Mouse (Mus musculus) left cerebral cortex, adult 2 months (tissue): ENCODE results near the gene Gsdma2. TPM values are rescaled to one million over a fixed set of nuclear protein-coding genes. Genes with fewer than 3 reads are reported as not detected.

Source experiments
- DNase-seq, 2 experiments: peaks; one replicate each; pipeline ENCODE4 v3.0.0; 2021 to 2022; ENCODE audit warnings: low spot score in 2 of 2, mixed read lengths in 1 of 2; ENCODE audit errors: extremely low spot score in 1 of 2
- H3K27ac ChIP-seq: fragments of 200-600 bp; 2 replicates; pipeline ENCODE4 v1.8.1; 2022
- H3K4me3 ChIP-seq: fragments of 200-600 bp; 2 replicates; pipeline ENCODE4 v1.8.1; 2022
- CTCF ChIP-seq: fragments of 200-600 bp; IDR thresholded peaks from 2 replicates; pipeline ENCODE4 v1.8.1; 2022; ENCODE audit warnings: antibody characterized with exemption, mild to moderate bottlenecking, moderate library complexity
- intact Hi-C: fragments of 180-260 bp; cut with DNase I; formaldehyde crosslinking; loops from one replicate; pipeline ENCODE4 v1.15.1; 2025
- total RNA-seq, 2 experiments: library from RNA; stranded (reverse); gene quantifications; 2 replicates each; pipeline ENCODE4 v1.2.3; 2021

Gene Gsdma2
- total RNA-seq, 2 experiments from 2014 or later = not detected

GRCm38 (mm10) chr11:98688009-98688408 is 41.5 kb downstream of the Gsdma2 start:
- TF ChIP-seq CTCF = no peak
- intact Hi-C loops = no loop called here
- no peak overlapping the region for H3K4me3 ChIP-seq
- no peak overlapping the region for H3K27ac ChIP-seq
- DNase-seq = no peak

- TF ChIP-seq CTCF = no peak
- Histone ChIP-seq H3K4me3 (no peak overlapping the region), H3K27ac (no peak overlapping the region)
- DNase-seq = no peak
- intact Hi-C loops = no loop called here
Measured at GRCm38 (mm10) chr11:98693201-98693600, 46.6 kb downstream of the Gsdma2 start.

GRCm38 (mm10) chr11:98693746-98694145 is 47.2 kb downstream of the Gsdma2 start:
- H3K27ac ChIP-seq = no peak overlapping the region
- no peak for TF ChIP-seq CTCF
- no peak for DNase-seq
- intact Hi-C loops = no loop called here
- H3K4me3 ChIP-seq = no peak overlapping the region

GRCm38 (mm10) chr11:98694301-98694700 is 47.7 kb downstream of the Gsdma2 start:
- no peak for TF ChIP-seq CTCF
- no peak for DNase-seq
- Histone ChIP-seq H3K4me3 (no peak overlapping the region), H3K27ac (no peak overlapping the region)
- intact Hi-C loops = no loop called here

GRCm38 (mm10) chr11:98695408-98695807 is 48.8 kb downstream of the Gsdma2 start:
- no peak for TF ChIP-seq CTCF
- DNase-seq = no peak
- no peak overlapping the region for H3K4me3 ChIP-seq
- no peak overlapping the region for H3K27ac ChIP-seq
- intact Hi-C loops = no loop called here

GRCm38 (mm10) chr11:98696454-98697216 is 50.1 kb downstream of the Gsdma2 start:
- Histone ChIP-seq H3K4me3 (no peak overlapping the region), H3K27ac (no peak overlapping the region)
- no peak for DNase-seq
- intact Hi-C loops = no loop called here
- no peak for TF ChIP-seq CTCF

- no peak for TF ChIP-seq CTCF
- intact Hi-C loops = no loop called here
- Histone ChIP-seq H3K4me3 (no peak overlapping the region), H3K27ac (no peak overlapping the region)
- no peak for DNase-seq
Measured at GRCm38 (mm10) chr11:98697225-98697624, 50.7 kb downstream of the Gsdma2 start.

GRCm38 (mm10) chr11:98698849-98699640 is 52.5 kb downstream of the Gsdma2 start:
- Histone ChIP-seq H3K4me3 (no peak overlapping the region), H3K27ac (no peak overlapping the region)
- TF ChIP-seq CTCF = no peak
- no peak for DNase-seq
- intact Hi-C loops = loop anchor here (2.0 kb wide), 1 partner anchor 210 kb away; no protein-coding TSS in a partner anchor

GRCm38 (mm10) chr11:98699911-98700310 is 53.4 kb downstream of the Gsdma2 start:
- peak; percentile 92 for TF ChIP-seq CTCF
- intact Hi-C loops = loop anchor here (1.0 to 2.0 kb wide), 3 partner anchors 87 to 209 kb away; no protein-coding TSS in a partner anchor
- H3K27ac ChIP-seq = no peak overlapping the region
- DNase-seq = peak; percentile 71 to 80
- no peak overlapping the region for H3K4me3 ChIP-seq

- no peak for DNase-seq
- intact Hi-C loops = loop anchor here (2.0 kb wide), 1 partner anchor 128 kb away; no protein-coding TSS in a partner anchor
- H3K4me3 ChIP-seq = no peak within 1 kb of the TSS
- no peak within 1 kb of the TSS for H3K27ac ChIP-seq
- no peak for TF ChIP-seq CTCF
Measured at GRCm38 (mm10) chr11:98701213-98701670, 54.7 kb downstream of the Gsdma2 start, which contains the start of gene Csf3. Gene Csf3 (plus strand): TSS chr11:98701263.

GRCm38 (mm10) chr11:98702323-98702722 is 55.8 kb downstream of the Gsdma2 start:
- intact Hi-C loops = no loop called here
- no peak overlapping the region for H3K4me3 ChIP-seq
- DNase-seq = no peak
- H3K27ac ChIP-seq = no peak overlapping the region
- no peak for TF ChIP-seq CTCF

GRCm38 (mm10) chr11:98705021-98705420 is 58.5 kb downstream of the Gsdma2 start:
- H3K27ac ChIP-seq = no peak overlapping the region
- no peak for DNase-seq
- TF ChIP-seq CTCF = no peak
- no peak overlapping the region for H3K4me3 ChIP-seq
- intact Hi-C loops = no loop called here

Other genes with a start within 250 kb of the Gsdma2 start
- 10 to 100 TPM; 10.2 to 11.9 TPM for gene Pgap3, start 246.3 kb upstream of the Gsdma2 start, total RNA-seq
- gene Erbb2, start 234.3 kb upstream of the Gsdma2 start, total RNA-seq = 1 to 10 TPM; 1.8 to 1.9 TPM
- 100 to 1,000 TPM; 100 to 106 TPM for gene Mien1, start 207.8 kb upstream of the Gsdma2 start, total RNA-seq
- 1 to 10 TPM; 2.0 to 2.5 TPM for gene Grb7, start 200.4 kb upstream of the Gsdma2 start, total RNA-seq
- under 1 TPM; 0.11 to 0.33 TPM for gene Ikzf3, start 100.7 kb upstream of the Gsdma2 start, total RNA-seq
- not detected for gene Zpbp2, start 95.7 kb upstream of the Gsdma2 start, total RNA-seq
- 10 to 100 TPM; 45.9 to 47.9 TPM for gene Ormdl3, start 59.4 kb upstream of the Gsdma2 start, total RNA-seq
- not detected for gene Lrrc3c, start 48.5 kb upstream of the Gsdma2 start, total RNA-seq
- 10 to 100 TPM in 1 of 2 experiments, 1 to 10 TPM in 1; 8.8 to 12.1 TPM for gene Gm12355, start 21.1 kb upstream of the Gsdma2 start, total RNA-seq
- gene Gsdma3, start 20.4 kb upstream of the Gsdma2 start, total RNA-seq = under 1 TPM; 0.23 to 0.27 TPM
- gene Gsdma, start 17.6 kb downstream of the Gsdma2 start, total RNA-seq = not detected
- gene Psmd3, start 35.8 kb downstream of the Gsdma2 start, total RNA-seq = 100 to 1,000 TPM; 132 TPM
- not detected for gene Csf3, start 54.5 kb downstream of the Gsdma2 start, total RNA-seq
- 100 to 1,000 TPM; 126 to 134 TPM for gene Med24, start 82.7 kb downstream of the Gsdma2 start, total RNA-seq
- 100 to 1,000 TPM; 730 to 768 TPM for gene Thra, start 93.9 kb downstream of the Gsdma2 start, total RNA-seq
- 100 to 1,000 TPM in 1 of 2 experiments, 10 to 100 TPM in 1; 91.9 to 153 TPM for gene Nr1d1, start 128.6 kb downstream of the Gsdma2 start, total RNA-seq
- gene Msl1, start 148.8 kb downstream of the Gsdma2 start, total RNA-seq = 100 to 1,000 TPM; 178 to 192 TPM
- 10 to 100 TPM; 53.0 to 57.6 TPM for gene Casc3, start 158.1 kb downstream of the Gsdma2 start, total RNA-seq
- gene Rapgefl1, start 190.0 kb downstream of the Gsdma2 start, total RNA-seq = 100 to 1,000 TPM; 144 to 153 TPM
- gene Wipf2, start 216.9 kb downstream of the Gsdma2 start, total RNA-seq = 10 to 100 TPM; 72.7 to 73.9 TPM